Mouse (Mus musculus): ENCODE measurements around the gene Gm20388. TPM values are rescaled to one million over a fixed set of nuclear protein-coding genes. Genes with fewer than 3 reads are reported as not detected.

Gene Gm20388
- total and polyA plus RNA-seq, 3 experiments = 0.02 to 0.05 TPM; not detected in 1

DNA sequence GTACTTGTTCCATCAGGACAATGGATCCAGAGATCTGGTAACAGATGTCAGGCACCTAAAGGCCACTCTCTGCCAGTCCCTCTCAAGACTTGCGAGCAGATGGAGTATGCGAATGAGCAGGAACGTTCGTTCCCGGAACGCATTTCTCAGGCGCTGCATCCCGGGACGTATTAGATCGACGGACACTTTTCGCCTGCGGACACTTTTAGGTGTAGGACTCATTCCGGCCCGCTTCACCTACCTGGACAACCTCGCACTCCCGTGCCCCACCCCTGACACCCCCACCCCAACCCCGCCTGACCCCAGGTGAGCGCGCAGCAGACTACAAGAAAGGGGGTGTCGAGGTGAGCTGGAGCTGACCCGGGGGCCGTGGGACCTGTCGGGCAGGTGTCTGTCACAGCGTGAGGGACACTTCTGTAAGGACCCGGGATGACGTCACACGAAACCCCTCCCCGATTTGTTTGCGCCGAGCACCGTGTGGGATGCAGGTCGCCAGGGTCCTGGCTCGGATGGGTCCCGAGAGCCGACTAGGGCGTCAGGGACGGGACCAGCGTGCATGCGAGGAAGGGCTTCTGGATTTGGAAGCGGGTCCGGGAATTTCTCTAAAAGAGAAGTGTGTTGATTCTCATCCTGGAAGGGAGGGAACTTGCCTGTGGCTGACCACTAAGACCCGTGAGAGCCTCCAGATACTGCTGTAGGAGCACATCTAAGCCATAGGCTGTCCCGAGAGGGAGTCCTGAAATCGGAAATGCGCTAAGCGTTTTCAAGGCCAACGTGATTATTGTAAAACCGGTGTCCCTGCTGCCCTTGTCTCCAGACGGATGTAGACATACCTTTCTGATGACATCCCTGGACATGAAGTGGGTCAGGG, 2864.9 kb downstream of the Gm20388 start, which contains the start of gene Acsf3:
Gene Acsf3, plus strand, starts transcription at position 202 of the 871 bp plus-strand sequence.
- Histone ChIP-seq H3K9me3 (replicated peaks) (no peaks in the 10 kb centered on the region), H3K27me3 (ENCODE audit: insufficient read depth, low read length) (peaks cover 98% of the 10 kb centered on the region), H3K4me3 (ENCODE audit: low read depth, low read length) (peak within 1 kb of the TSS; percentile 59), H3K36me3 (replicated peaks) (no peaks in the 10 kb centered on the region), H3K4me1 (ENCODE audit: insufficient read depth, low read depth, low read length) (peaks cover 17% of the 10 kb centered on the region)
- DNase-seq (ENCODE audit: low spot score) = no peak
- no peak for ATAC-seq (ENCODE audit: extremely low read depth, insufficient number of reproducible peaks, low FRiP score, poor library complexity, severe bottlenecking)
- no peak for TF ChIP-seq TAL1 (conservative IDR thresholded peaks at IDR 0.05; ENCODE audit: low read depth, low read length)
- no peak for TF ChIP-seq CTCF (IDR thresholded peaks at IDR 0.05; ENCODE audit: low read depth, low read length)
- no peak for TF ChIP-seq GATA1 (IDR thresholded peaks at IDR 0.05; ENCODE audit: borderline replicate concordance, low read length)
- TF ChIP-seq GATA2 (IDR thresholded peaks at IDR 0.05; ENCODE audit: borderline replicate concordance, low read depth, low read length) = no peak
- TF ChIP-seq POLR2AphosphoS5 (IDR thresholded peaks at IDR 0.05; ENCODE audit: insufficient replicate concordance, low read depth, low read length) = no peak

DNA sequence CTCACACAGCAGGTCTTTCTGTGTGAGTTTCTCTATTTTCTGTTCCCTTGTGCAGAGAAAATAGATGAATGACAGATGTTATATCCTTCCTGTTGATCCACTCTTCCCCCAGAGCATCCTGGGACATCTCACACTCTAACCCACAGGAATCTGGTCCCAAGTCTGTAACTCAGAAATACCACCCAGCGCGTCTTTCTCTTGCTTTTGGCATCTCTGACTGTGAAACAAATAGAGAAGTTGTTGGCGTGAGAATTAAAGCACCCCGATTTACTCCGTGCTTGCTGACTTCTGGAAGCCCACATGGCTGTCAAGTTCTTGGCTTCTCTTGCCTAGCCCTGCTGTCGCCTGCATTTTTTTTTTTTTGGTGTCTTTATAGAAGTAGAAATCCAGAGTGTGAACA, 2867.1 kb downstream of the Gm20388 start:
- Histone ChIP-seq H3K27me3 (ENCODE audit: insufficient read depth, low read length) (peaks cover 98% of the 10 kb centered on the region), H3K4me1 (ENCODE audit: insufficient read depth, low read depth, low read length) (peaks cover 20% of the 10 kb centered on the region), H3K4me3 (ENCODE audit: low read depth, low read length) (no peak overlapping the region), H3K36me3 (replicated peaks) (no peaks in the 10 kb centered on the region), H3K9me3 (replicated peaks) (no peaks in the 10 kb centered on the region)
- DNase-seq (ENCODE audit: low spot score) (no peak), ATAC-seq (ENCODE audit: extremely low read depth, insufficient number of reproducible peaks, low FRiP score, poor library complexity, severe bottlenecking) (no peak)
- TF ChIP-seq CTCF (IDR thresholded peaks at IDR 0.05; ENCODE audit: low read depth, low read length) (no peak), POLR2AphosphoS5 (IDR thresholded peaks at IDR 0.05; ENCODE audit: insufficient replicate concordance, low read depth, low read length) (no peak), GATA2 (IDR thresholded peaks at IDR 0.05; ENCODE audit: borderline replicate concordance, low read depth, low read length) (no peak), GATA1 (IDR thresholded peaks at IDR 0.05; ENCODE audit: borderline replicate concordance, low read length) (no peak), TAL1 (conservative IDR thresholded peaks at IDR 0.05; ENCODE audit: low read depth, low read length) (no peak)

- DNase-seq (ENCODE audit: low spot score) = no peak
- H3K36me3 ChIP-seq (replicated peaks) = no peaks in the 10 kb centered on the region
- TF ChIP-seq CTCF (IDR thresholded peaks at IDR 0.05; ENCODE audit: low read depth, low read length) (no peak), TAL1 (conservative IDR thresholded peaks at IDR 0.05; ENCODE audit: low read depth, low read length) (no peak), GATA1 (IDR thresholded peaks at IDR 0.05; ENCODE audit: borderline replicate concordance, low read length) (no peak), GATA2 (IDR thresholded peaks at IDR 0.05; ENCODE audit: borderline replicate concordance, low read depth, low read length) (no peak), POLR2AphosphoS5 (IDR thresholded peaks at IDR 0.05; ENCODE audit: insufficient replicate concordance, low read depth, low read length) (no peak)
- ATAC-seq (ENCODE audit: extremely low read depth, insufficient number of reproducible peaks, low FRiP score, poor library complexity, severe bottlenecking) = no peak
- no peak overlapping the region for H3K4me3 ChIP-seq (ENCODE audit: low read depth, low read length)
- H3K4me1 ChIP-seq (ENCODE audit: insufficient read depth, low read depth, low read length) = peaks cover 19% of the 10 kb centered on the region
- H3K9me3 ChIP-seq (replicated peaks) = no peaks in the 10 kb centered on the region
- H3K27me3 ChIP-seq (ENCODE audit: insufficient read depth, low read length) = peaks cover 98% of the 10 kb centered on the region
Observed at GRCm38 (mm10) chr8:122778703-122779239, 2868.1 kb downstream of the Gm20388 start.

GRCm38 (mm10) chr8:122779255-122779654, 2868.6 kb downstream of the Gm20388 start:
- H3K36me3 ChIP-seq (replicated peaks) = no peaks in the 10 kb centered on the region
- TF ChIP-seq TAL1 (conservative IDR thresholded peaks at IDR 0.05; ENCODE audit: low read depth, low read length) (no peak), GATA1 (IDR thresholded peaks at IDR 0.05; ENCODE audit: borderline replicate concordance, low read length) (no peak), GATA2 (IDR thresholded peaks at IDR 0.05; ENCODE audit: borderline replicate concordance, low read depth, low read length) (no peak), POLR2AphosphoS5 (IDR thresholded peaks at IDR 0.05; ENCODE audit: insufficient replicate concordance, low read depth, low read length) (no peak), CTCF (IDR thresholded peaks at IDR 0.05; ENCODE audit: low read depth, low read length) (no peak)
- DNase-seq (ENCODE audit: low spot score) = no peak
- ATAC-seq (ENCODE audit: extremely low read depth, insufficient number of reproducible peaks, low FRiP score, poor library complexity, severe bottlenecking) = no peak
- no peaks in the 10 kb centered on the region for H3K9me3 ChIP-seq (replicated peaks)
- peaks cover 98% of the 10 kb centered on the region for H3K27me3 ChIP-seq (ENCODE audit: insufficient read depth, low read length)
- H3K4me3 ChIP-seq (ENCODE audit: low read depth, low read length) = no peak overlapping the region
- H3K4me1 ChIP-seq (ENCODE audit: insufficient read depth, low read depth, low read length) = peaks cover 22% of the 10 kb centered on the region

DNA sequence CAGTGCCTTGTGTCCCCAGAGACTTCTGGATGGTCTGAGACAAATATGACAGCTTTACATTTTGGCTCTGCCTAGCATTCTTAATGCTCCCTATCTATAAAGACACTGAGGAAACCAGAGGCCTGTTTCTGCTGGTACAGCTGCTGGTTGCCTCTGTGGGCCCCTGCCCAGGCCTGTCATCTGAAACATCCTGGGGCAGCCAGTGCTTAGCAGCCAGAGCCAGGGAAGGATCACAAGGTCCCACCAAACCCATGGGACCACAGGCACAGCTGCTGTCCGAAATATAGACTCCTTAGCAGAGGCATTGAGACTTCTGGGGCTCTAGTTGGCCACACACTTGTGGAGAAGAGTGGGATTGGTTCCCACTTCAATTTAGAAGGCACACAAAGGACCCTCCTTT, 2874.1 kb downstream of the Gm20388 start:
- Histone ChIP-seq H3K9me3 (replicated peaks) (no peaks in the 10 kb centered on the region), H3K27me3 (ENCODE audit: insufficient read depth, low read length) (peaks cover 99% of the 10 kb centered on the region), H3K4me1 (ENCODE audit: insufficient read depth, low read depth, low read length) (peaks cover 9% of the 10 kb centered on the region), H3K36me3 (replicated peaks) (no peaks in the 10 kb centered on the region), H3K4me3 (ENCODE audit: low read depth, low read length) (no peak overlapping the region)
- DNase-seq (ENCODE audit: low spot score) (no peak), ATAC-seq (ENCODE audit: extremely low read depth, insufficient number of reproducible peaks, low FRiP score, poor library complexity, severe bottlenecking) (no peak)
- no peak for TF ChIP-seq TAL1 (conservative IDR thresholded peaks at IDR 0.05; ENCODE audit: low read depth, low read length)
- TF ChIP-seq CTCF (IDR thresholded peaks at IDR 0.05; ENCODE audit: low read depth, low read length) = no peak
- no peak for TF ChIP-seq POLR2AphosphoS5 (IDR thresholded peaks at IDR 0.05; ENCODE audit: insufficient replicate concordance, low read depth, low read length)
- no peak for TF ChIP-seq GATA2 (IDR thresholded peaks at IDR 0.05; ENCODE audit: borderline replicate concordance, low read depth, low read length)

DNA sequence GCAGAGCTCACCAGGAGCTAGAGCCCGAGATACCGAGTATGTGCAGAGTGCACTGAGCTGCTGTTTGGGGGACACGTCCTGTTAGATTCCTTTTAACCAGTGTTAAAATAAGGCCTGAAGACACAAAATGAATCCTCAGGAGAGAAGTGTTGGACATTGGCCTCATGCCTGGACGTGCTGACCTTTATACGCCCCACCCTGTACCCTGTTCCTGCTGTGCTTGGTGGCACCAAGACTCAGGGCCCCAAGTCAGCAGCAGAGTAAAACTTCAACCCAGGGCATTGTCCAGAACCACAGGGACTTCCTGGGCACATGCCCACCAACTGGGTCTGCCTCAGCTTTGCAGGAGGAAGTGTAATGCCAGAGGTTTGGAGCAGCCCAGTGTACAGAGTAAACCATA, 2879.2 kb downstream of the Gm20388 start:
- no peak for DNase-seq (ENCODE audit: low spot score)
- no peak for TF ChIP-seq GATA2 (IDR thresholded peaks at IDR 0.05; ENCODE audit: borderline replicate concordance, low read depth, low read length)
- TF ChIP-seq TAL1 (conservative IDR thresholded peaks at IDR 0.05; ENCODE audit: low read depth, low read length) = no peak
- TF ChIP-seq CTCF (IDR thresholded peaks at IDR 0.05; ENCODE audit: low read depth, low read length) = no peak
- no peaks in the 10 kb centered on the region for H3K4me1 ChIP-seq (ENCODE audit: insufficient read depth, low read depth, low read length)
- H3K36me3 ChIP-seq (replicated peaks) = no peaks in the 10 kb centered on the region
- ATAC-seq (ENCODE audit: extremely low read depth, insufficient number of reproducible peaks, low FRiP score, poor library complexity, severe bottlenecking) = no peak
- H3K9me3 ChIP-seq (replicated peaks) = no peaks in the 10 kb centered on the region
- peaks cover 98% of the 10 kb centered on the region for H3K27me3 ChIP-seq (ENCODE audit: insufficient read depth, low read length)
- no peak overlapping the region for H3K4me3 ChIP-seq (ENCODE audit: low read depth, low read length)

Measured in G1E (cell line).